Mouse (Mus musculus) heart, adult 2 months (tissue): Measurements from ENCODE around the gene Cflar.
"Not testable (repeated sequence)": the region's sequence is repeated elsewhere in the genome, so short reads cannot be mapped to it uniquely, and the experiment has no call there.

Experiments used
- EP300 ChIP-seq: fragments of 200-500 bp; IDR thresholded peaks from 2 replicates; pipeline ENCODE4 v1.6.1; 2011; ENCODE audit warnings: low read depth, low read length, control low read depth; ENCODE audit not compliant: insufficient read depth
- POLR2A ChIP-seq: fragments of 200-500 bp; IDR thresholded peaks from 2 replicates; pipeline ENCODE4 v1.6.1; 2011; ENCODE audit warnings: mild to moderate bottlenecking, low read depth, low read length, control low read depth; ENCODE audit not compliant: insufficient read depth

DNA sequence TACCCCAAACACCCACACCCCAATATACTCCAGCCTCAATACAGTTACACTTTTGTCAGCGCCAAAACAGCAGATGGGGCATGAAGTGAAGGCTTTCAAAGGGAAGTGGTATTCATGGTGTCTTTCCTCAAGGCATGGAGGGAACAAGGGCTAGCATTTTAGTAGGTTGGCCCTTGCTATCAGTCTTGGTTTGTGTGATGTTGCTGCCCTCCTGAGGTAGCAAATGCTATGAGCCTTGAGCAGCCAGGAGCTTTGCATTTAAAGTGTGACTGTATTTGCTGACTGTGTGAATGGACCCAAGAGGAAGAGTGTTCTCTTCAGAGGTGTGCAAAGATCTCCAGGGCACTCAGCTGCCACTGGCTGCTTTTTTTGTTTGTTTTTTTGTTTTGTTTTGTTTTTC, 13.7 kb upstream of the Cflar start:
- not testable (repeated sequence) for TF ChIP-seq POLR2A, EP300
